In genomic region chr5:110406065-110406714, GRCm38 (mm10) we compare ENCODE assay signal across 13 mouse cellular contexts. TPM values are rescaled to one million over a fixed set of nuclear protein-coding genes. Genes with fewer than 3 reads are reported as not detected.
DNase-seq lines count a peak whose midpoint lies in the region; ATAC-seq and TF ChIP-seq lines count a peak whose summit lies in the region.
"Had no signal": no experiment of that assay in that cellular context is flagged by ENCODE, and none has a peak within 500 bp of the region (broad histone marks: within the 10 kb centered on the region; RNA-seq: fewer than 3 reads in every experiment).

No protein-coding gene starts in this region.

- no peak for TF ChIP-seq CTCF in cerebellum, adult 2 months (IDR thresholded peaks at IDR 0.05; ENCODE audit: borderline replicate concordance, insufficient read depth, low read depth, low read length)
- TF ChIP-seq CTCF in lung, adult 2 months (IDR thresholded peaks at IDR 0.05; ENCODE audit: insufficient read depth, low read length): no peak

- no peak overlapping the region for H3K9ac ChIP-seq in hindbrain, embryonic 14.5 days
- H3K9ac ChIP-seq in midbrain, embryonic 15.5 days: no peak overlapping the region
- H3K9ac ChIP-seq: limb, embryonic 13.5 days had no signal

- TF ChIP-seq POLR2A in cerebellum, adult 2 months (IDR thresholded peaks at IDR 0.05; ENCODE audit: borderline replicate concordance, insufficient read depth, low read length): no peak
- no peak for TF ChIP-seq POLR2A in lung, adult 2 months (IDR thresholded peaks at IDR 0.05; ENCODE audit: borderline replicate concordance, extremely low read depth, low read depth, low read length)

- WGBS in cerebellum, adult 2 months: 78% methylated on average over 8 of the region's 8 CpGs
- 39% methylated on average over 8 of the region's 8 CpGs for WGBS in hindbrain, embryonic 14.5 days
- whole genome bisulfite sequencing in midbrain, embryonic 15.5 days: 43% methylated on average over 8 of the region's 8 CpGs
- 73% methylated on average over 8 of the region's 8 CpGs for WGBS in lung, adult 2 months

- 0 out of 2 replicates have a peak, but pooled peaks cover 3% of the 10 kb centered on the region for H3K36me3 ChIP-seq in hindbrain, embryonic 14.5 days (replicated peaks; ENCODE audit: control insufficient read depth, insufficient read depth)
- H3K36me3 ChIP-seq in midbrain, embryonic 15.5 days (replicated peaks): no peaks in the 10 kb centered on the region

- H3K4me1 ChIP-seq in cerebellum, adult 2 months (ENCODE audit: control insufficient read depth, insufficient read depth, low read length): peaks cover 39% of the 10 kb centered on the region
- H3K4me1 ChIP-seq in hindbrain, embryonic 14.5 days (replicated peaks; ENCODE audit: control insufficient read depth, insufficient read depth, low read length): peaks cover 14% of the 10 kb centered on the region
- peaks cover 14% of the 10 kb centered on the region for H3K4me1 ChIP-seq in midbrain, embryonic 15.5 days
- no peaks in the 10 kb centered on the region for H3K4me1 ChIP-seq in lung, adult 2 months (ENCODE audit: control insufficient read depth, insufficient read depth, low read length)
- H3K4me1 ChIP-seq: limb, embryonic 13.5 days had no signal

- no peak for DNase-seq in cerebellum, adult 2 months
- no peak for DNase-seq in cerebellum, adult 18-20 months
- DNase-seq in c-Kit-positive CD71-positive TER-119-negative erythroid progenitor cells, embryonic 14.5 days (ENCODE audit: low read depth): peak; percentile 10
- DNase-seq in hindbrain, embryonic 14.5 days (ENCODE audit: low spot score): no peak
- no peak for DNase-seq in kidney, postnatal 4 days
- no peak for DNase-seq in lung, adult 2 months
- DNase-seq: cerebellum, postnatal 25 days; heart, postnatal 14 days had no signal

- H3K27me3 ChIP-seq in cerebellum, adult 2 months (ENCODE audit: control insufficient read depth, insufficient read depth, low read length): no peaks in the 10 kb centered on the region
- H3K27me3 ChIP-seq in hindbrain, embryonic 14.5 days (ENCODE audit: control insufficient read depth, insufficient read depth, low read length): no peaks in the 10 kb centered on the region
- no peaks in the 10 kb centered on the region for H3K27me3 ChIP-seq in midbrain, embryonic 15.5 days (replicated peaks)
- H3K27me3 ChIP-seq: limb, embryonic 13.5 days; megakaryocyte, embryonic 14.5 days had no signal

- H3K9me3 ChIP-seq in hindbrain, embryonic 14.5 days (ENCODE audit: control insufficient read depth, low read length): no peaks in the 10 kb centered on the region
- no peaks in the 10 kb centered on the region for H3K9me3 ChIP-seq in midbrain, embryonic 15.5 days
- H3K9me3 ChIP-seq: limb, embryonic 13.5 days; megakaryocyte, embryonic 14.5 days had no signal

- H3K4me3 ChIP-seq in cerebellum, adult 2 months (replicated peaks; ENCODE audit: insufficient read depth, low read depth, low read length): no peak overlapping the region
- no peak overlapping the region for H3K4me3 ChIP-seq in hindbrain, embryonic 14.5 days (replicated peaks; ENCODE audit: low read length)
- H3K4me3 ChIP-seq in midbrain, embryonic 15.5 days: no peak overlapping the region
- no peak overlapping the region for H3K4me3 ChIP-seq in lung, adult 2 months (replicated peaks; ENCODE audit: extremely low read depth, low read depth, low read length)
- H3K4me3 ChIP-seq: limb, embryonic 13.5 days; megakaryocyte, embryonic 14.5 days had no signal

- ATAC-seq in hindbrain, embryonic 14.5 days (ENCODE audit: low FRiP score): peak; percentile 65
- peak; percentile 38 for ATAC-seq in midbrain, embryonic 15.5 days (replicated peaks)
- ATAC-seq in megakaryocyte, adult 5-6 weeks (ENCODE audit: poor library complexity, severe bottlenecking): no peak

- no peak overlapping the region for H3K4me2 ChIP-seq in hindbrain, embryonic 14.5 days (replicated peaks)
- no peak overlapping the region for H3K4me2 ChIP-seq in midbrain, embryonic 15.5 days
- H3K4me2 ChIP-seq: limb, embryonic 13.5 days had no signal

- peak overlapping the region; percentile 67 for H3K27ac ChIP-seq in cerebellum, adult 2 months (ENCODE audit: insufficient read depth, low read length)
- H3K27ac ChIP-seq in hindbrain, embryonic 14.5 days: no peak overlapping the region
- H3K27ac ChIP-seq in midbrain, embryonic 15.5 days: peak overlapping the region; percentile 50; the same call in 1 of the 2 replicates
- H3K27ac ChIP-seq: kidney, postnatal 0 days; limb, embryonic 13.5 days had no signal

RNA-seq across cellular contexts. Expression of gene Fbrsl1, which starts 42.1 kb away (rescaled TPM):
- 65.4 and 72.7 TPM in 2 replicates for polyA plus RNA-seq in cerebellum, adult 2 months (2012; rRNA removed)
- polyA plus RNA-seq in hindbrain, embryonic 14.5 days (2014; fragmentation: Nextera tagmentation; extraction: Ambion mirVana): 23.8 and 24.8 TPM in 2 replicates
- polyA plus RNA-seq in midbrain, embryonic 15.5 days (2015; fragmentation: Nextera tagmentation; extraction: Ambion mirVana): 24.2 and 25.9 TPM in 2 replicates
- 25.6 and 32.8 TPM in 2 replicates for total RNA-seq in megakaryocyte, adult 5-6 weeks (2015)
- 12.3 and 26.0 TPM in 2 replicates for total RNA-seq in megakaryocyte, adult 5-6 weeks (2017)
- polyA plus RNA-seq in lung, adult 2 months (2012; rRNA removed): 64.9 and 107 TPM in 2 replicates
